Mouse (Mus musculus) heart, adult 2 months (tissue): ENCODE data around the gene B4galt1. TPM values are rescaled to one million over a fixed set of nuclear protein-coding genes. Genes with fewer than 3 reads are reported as not detected.

ENCODE experiments used
- DNase-seq, 2 experiments: peaks; one replicate each; pipeline ENCODE4 v3.0.0; 2021
- H3K27ac ChIP-seq: fragments of 200-600 bp; 2 replicates; pipeline ENCODE4 v1.8.1; 2022
- H3K27me3 ChIP-seq: fragments of 200-500 bp; 2 replicates; pipeline ENCODE4 v1.6.1; 2012; ENCODE audit warnings: mild to moderate bottlenecking, low read length, inconsistent platforms, mixed read lengths; ENCODE audit not compliant: control insufficient read depth, insufficient read depth
- H3K36me3 ChIP-seq: fragments of 200-500 bp; 2 replicates; pipeline ENCODE4 v1.6.1; 2012; ENCODE audit warnings: low read length, inconsistent platforms; ENCODE audit not compliant: control insufficient read depth, insufficient read depth
- H3K4me1 ChIP-seq: fragments of 200-500 bp; 2 replicates; pipeline ENCODE4 v1.6.1; 2011; ENCODE audit warnings: low read length; ENCODE audit not compliant: control insufficient read depth, insufficient read depth
- H3K4me3 ChIP-seq: fragments of 200-600 bp; 2 replicates; pipeline ENCODE4 v1.8.1; 2022
- H3K79me2 ChIP-seq: fragments of 200-500 bp; replicated peaks from 2 replicates; pipeline ENCODE4 v1.6.1; 2012; ENCODE audit warnings: mild to moderate bottlenecking, inconsistent platforms, low read length, moderate library complexity, mixed read lengths; ENCODE audit not compliant: control insufficient read depth, insufficient read depth
- H3K9ac ChIP-seq: fragments of 200-500 bp; 2 replicates; pipeline ENCODE4 v1.6.1; 2012; ENCODE audit warnings: low read depth, mild to moderate bottlenecking, control low read depth, inconsistent platforms, low read length, mixed read lengths
- CTCF ChIP-seq: fragments of 200-600 bp; IDR thresholded peaks from 2 replicates; pipeline ENCODE4 v1.8.1; 2022; ENCODE audit warnings: antibody characterized with exemption, mild to moderate bottlenecking, moderate library complexity
- EP300 ChIP-seq: fragments of 200-500 bp; IDR thresholded peaks from 2 replicates; pipeline ENCODE4 v1.6.1; 2011; ENCODE audit warnings: low read depth, low read length, control low read depth; ENCODE audit not compliant: insufficient read depth
- POLR2A ChIP-seq: fragments of 200-500 bp; IDR thresholded peaks from 2 replicates; pipeline ENCODE4 v1.6.1; 2011; ENCODE audit warnings: mild to moderate bottlenecking, low read depth, low read length, control low read depth; ENCODE audit not compliant: insufficient read depth
- WGBS: fragments of 180-500 bp; shearing (Covaris S2); methylation state at CpG from one replicate; pipeline ENCODE4 v1.1.7; 2018; 5-methylcytosine and 5-hydroxymethylcytosine counted together
- intact Hi-C: fragments of 180-260 bp; cut with DNase I; formaldehyde crosslinking; loops from one replicate; pipeline ENCODE4 v1.15.1; 2025
- polyA plus RNA-seq: library from polyadenylated mRNA; depleted of rRNA; stranded (reverse); fragments of >200 nt; gene quantifications from 2 replicates; pipeline ENCODE4 v1.2.3, GENCODE M21; 2012
- total RNA-seq, 2 experiments: library from RNA; stranded (reverse); gene quantifications; 2 replicates each; pipeline ENCODE4 v1.2.3; 2021

B4galt1 gene
- total and polyA plus RNA-seq, 3 experiments = 42.6 to 69.7 (median 68.7) TPM

DNA sequence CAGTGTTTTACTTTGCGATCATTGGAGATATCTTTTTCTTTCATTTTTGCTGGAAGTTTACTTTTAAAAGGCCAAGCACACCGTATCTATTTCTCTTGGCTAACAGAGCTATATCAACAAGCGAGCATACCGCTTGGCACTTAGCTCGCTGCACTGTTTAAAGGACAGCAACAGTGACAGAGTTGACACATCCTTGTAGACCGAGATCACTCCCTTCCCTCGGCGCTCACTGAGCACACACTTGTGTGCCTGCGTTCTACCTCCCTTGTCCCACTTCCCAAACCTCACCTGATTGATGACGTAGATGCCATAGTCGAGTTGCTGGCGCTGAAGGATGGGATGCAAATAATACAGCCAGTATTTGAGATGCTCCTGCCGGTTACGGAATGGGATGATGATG, 30.7 kb downstream of the B4galt1 start:
- Histone ChIP-seq H3K79me2 (peaks cover 5% of the 10 kb centered on the region), H3K27me3 (no peaks in the 10 kb centered on the region), H3K36me3 (peaks cover 20% of the 10 kb centered on the region), H3K4me1 (peaks cover 30% of the 10 kb centered on the region), H3K4me3 (no peak overlapping the region), H3K27ac (no peak overlapping the region), H3K9ac (no peak overlapping the region)
- no peak for DNase-seq
- TF ChIP-seq POLR2A = no peak
- TF ChIP-seq CTCF = no peak
- no peak for TF ChIP-seq EP300
- intact Hi-C loops = loop anchor here (5.0 kb wide), 1 partner anchor 84 kb away; no protein-coding TSS in a partner anchor
- 54% methylated on average over 14 of the region's 14 CpGs for WGBS

DNA sequence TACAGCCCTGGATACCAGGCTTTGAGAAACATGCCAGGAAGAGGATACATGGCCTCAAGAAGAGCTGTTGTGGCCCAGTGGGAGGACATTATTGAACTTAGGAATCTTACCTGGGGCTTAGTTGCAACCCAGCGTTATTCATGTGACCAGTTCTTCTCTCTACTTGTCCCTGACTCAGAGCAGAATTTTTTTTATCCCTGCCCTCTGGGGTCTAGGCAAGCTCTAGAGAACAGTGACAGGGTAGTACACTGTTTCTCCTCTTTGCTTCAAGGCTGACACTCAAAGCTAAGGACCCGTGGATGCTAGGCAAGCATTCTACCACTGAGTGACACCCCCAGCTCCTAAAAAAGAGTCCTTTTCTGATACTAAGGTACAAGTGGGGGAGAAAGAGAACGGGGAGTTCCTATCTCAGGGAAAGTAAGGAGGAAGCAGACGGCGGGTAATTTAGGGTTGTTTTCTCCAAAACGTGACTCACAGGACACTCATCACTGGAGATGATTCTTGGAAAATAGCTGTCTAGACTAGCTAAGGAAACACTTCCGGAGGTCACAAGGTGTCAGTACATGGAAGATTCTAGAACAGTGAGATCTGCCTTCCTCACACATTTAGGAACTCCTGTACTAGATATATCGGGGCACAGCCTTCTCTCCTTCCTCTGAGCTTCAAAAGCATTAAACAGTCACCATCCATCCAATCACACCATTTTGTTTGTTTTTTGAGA, 32.3 kb downstream of the B4galt1 start:
- intact Hi-C loops = loop anchor here (2.0 to 5.0 kb wide), 2 partner anchors 15 to 86 kb away; no protein-coding TSS in a partner anchor
- peak overlapping the region; percentile 78 for H3K27ac ChIP-seq
- no peaks in the 10 kb centered on the region for H3K27me3 ChIP-seq
- 49% methylated on average over 8 of the region's 8 CpGs for WGBS
- H3K36me3 ChIP-seq = peaks cover 14% of the 10 kb centered on the region
- no peak overlapping the region for H3K9ac ChIP-seq
- TF ChIP-seq CTCF = no peak
- no peak for TF ChIP-seq POLR2A
- no peak for TF ChIP-seq EP300
- H3K4me1 ChIP-seq = peaks cover 23% of the 10 kb centered on the region
- DNase-seq = no peak
- H3K79me2 ChIP-seq = no peaks in the 10 kb centered on the region
- H3K4me3 ChIP-seq = no peak overlapping the region

DNA sequence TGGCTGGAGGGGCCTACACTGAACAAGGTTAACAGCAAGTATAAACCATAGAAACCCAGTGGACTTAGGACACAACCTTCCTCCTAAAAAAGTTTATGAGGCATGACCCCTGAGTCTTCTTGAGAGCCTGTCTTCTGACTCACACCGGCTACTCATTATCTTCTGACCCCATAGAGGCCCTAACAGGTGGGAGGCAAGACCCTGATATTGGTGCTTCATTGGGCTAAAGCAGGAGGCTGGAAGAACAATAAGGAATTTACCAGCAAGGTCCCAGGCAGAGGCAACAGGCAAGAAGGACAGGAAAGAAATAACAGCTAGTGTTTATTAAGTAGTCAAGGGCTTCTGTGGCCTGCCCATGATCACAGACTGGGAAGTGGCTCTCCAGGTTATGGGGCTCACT, 32.9 kb downstream of the B4galt1 start:
- intact Hi-C loops = loop anchor here (2.0 to 5.0 kb wide), 2 partner anchors 16 to 86 kb away; no protein-coding TSS in a partner anchor
- H3K4me1 ChIP-seq = peaks cover 22% of the 10 kb centered on the region
- no peak overlapping the region for H3K9ac ChIP-seq
- peak overlapping the region; percentile 78 for H3K27ac ChIP-seq
- H3K4me3 ChIP-seq = no peak overlapping the region
- H3K27me3 ChIP-seq = no peaks in the 10 kb centered on the region
- H3K79me2 ChIP-seq = no peaks in the 10 kb centered on the region
- WGBS = 67% methylated on average over 1 of the region's 1 CpGs
- DNase-seq = no peak
- peaks cover 14% of the 10 kb centered on the region for H3K36me3 ChIP-seq
- no peak for TF ChIP-seq CTCF
- no peak for TF ChIP-seq POLR2A
- no peak for TF ChIP-seq EP300

DNA sequence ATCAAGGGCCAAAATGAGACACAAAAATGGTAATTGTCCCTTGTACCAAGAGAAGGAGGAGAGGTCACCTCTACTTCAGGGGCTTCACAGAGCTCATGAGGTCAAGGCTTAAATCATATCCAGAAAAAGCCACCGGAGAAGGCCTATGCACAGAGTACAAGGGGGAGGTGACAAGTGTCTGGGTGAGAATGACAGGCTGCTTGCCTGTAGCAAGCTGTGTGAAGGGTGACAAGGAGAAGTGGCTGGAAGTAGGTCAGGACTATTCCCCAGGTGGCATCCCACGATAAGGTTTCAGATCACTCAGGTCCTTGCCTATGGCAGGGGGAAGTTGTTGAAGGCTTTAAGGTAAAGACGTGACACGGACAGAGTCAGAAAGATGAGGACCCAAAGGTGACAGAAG, 33.8 kb downstream of the B4galt1 start:
- TF ChIP-seq EP300 (0 out of 2 replicates have a peak, but pooled peaks have one; percentile 68), CTCF (no peak)
- Histone ChIP-seq H3K79me2 (no peaks in the 10 kb centered on the region), H3K27ac (peak overlapping the region; percentile 78), H3K4me3 (no peak overlapping the region), H3K9ac (no peak overlapping the region), H3K4me1 (peaks cover 27% of the 10 kb centered on the region), H3K27me3 (no peaks in the 10 kb centered on the region), H3K36me3 (peaks cover 18% of the 10 kb centered on the region)
- DNase-seq = peak in 1 of 2 experiments; percentile 65
- WGBS = 60% methylated on average over 4 of the region's 4 CpGs
- intact Hi-C loops = loop anchor here (2.0 to 5.0 kb wide), 2 partner anchors 17 to 87 kb away; no protein-coding TSS in a partner anchor

DNA sequence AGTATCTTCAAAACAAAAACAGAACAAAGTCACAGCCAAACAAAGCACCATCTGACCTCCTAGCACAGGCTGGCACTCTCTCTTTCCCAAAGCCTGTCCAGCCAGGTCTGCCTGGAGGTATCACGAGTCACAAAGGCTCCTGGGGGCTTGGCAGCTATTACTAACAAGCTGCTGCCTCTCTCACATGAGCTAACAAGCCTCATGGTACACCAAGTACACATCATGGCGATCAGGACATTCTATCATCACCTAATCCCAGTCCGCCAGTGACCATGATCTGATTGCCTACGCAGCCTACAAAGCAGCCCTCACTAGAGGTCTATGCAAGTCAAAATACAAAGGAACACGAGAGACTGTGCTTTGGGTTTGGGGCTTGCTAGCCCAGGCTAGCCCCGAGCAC, 34.7 kb downstream of the B4galt1 start:
- TF ChIP-seq POLR2A (no peak), EP300 (no peak), CTCF (no peak)
- intact Hi-C loops = loop anchor here (2.0 kb wide), 1 partner anchor 34 kb away; no protein-coding TSS in a partner anchor
- peaks cover 28% of the 10 kb centered on the region for H3K4me1 ChIP-seq

DNA sequence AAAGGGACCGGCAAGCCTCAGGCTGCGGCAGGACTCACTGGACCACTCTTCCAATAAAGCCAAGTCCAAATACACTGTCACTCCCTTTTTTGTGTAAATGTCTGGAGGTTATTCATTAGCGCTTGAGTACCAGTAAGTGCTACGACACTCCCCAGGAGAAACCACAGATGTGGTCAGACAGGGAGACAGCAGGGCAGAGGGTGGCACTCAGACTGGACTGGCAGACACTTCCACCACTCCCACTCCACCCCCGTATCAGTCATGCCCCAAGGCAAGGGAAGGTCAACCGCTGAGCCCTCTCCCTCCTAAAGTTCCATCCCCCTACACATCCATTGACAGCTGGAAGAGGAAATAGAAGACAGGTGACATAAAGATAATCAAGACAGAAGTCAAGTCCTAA, 35.4 kb downstream of the B4galt1 start:
- WGBS = 56% methylated on average over 6 of the region's 6 CpGs
- H3K36me3 ChIP-seq = peaks cover 31% of the 10 kb centered on the region
- peaks cover 24% of the 10 kb centered on the region for H3K4me1 ChIP-seq
- no peak overlapping the region for H3K9ac ChIP-seq
- TF ChIP-seq EP300 (no peak), POLR2A (no peak), CTCF (no peak)
- H3K27me3 ChIP-seq = no peaks in the 10 kb centered on the region
- intact Hi-C loops = loop anchor here (2.0 kb wide), 1 partner anchor 34 kb away; no protein-coding TSS in a partner anchor
- no peak for DNase-seq
- peak overlapping the region; percentile 57 for H3K27ac ChIP-seq
- no peak overlapping the region for H3K4me3 ChIP-seq
- H3K79me2 ChIP-seq = no peaks in the 10 kb centered on the region

More for the DNA sequence above, 34.7 kb downstream of the B4galt1 start:
- Histone ChIP-seq H3K9ac (no peak overlapping the region), H3K27me3 (no peaks in the 10 kb centered on the region), H3K36me3 (peaks cover 25% of the 10 kb centered on the region), H3K27ac (peak overlapping the region; percentile 78), H3K79me2 (no peaks in the 10 kb centered on the region), H3K4me3 (no peak overlapping the region)
- DNase-seq = no peak
- WGBS = 84% methylated on average over 6 of the region's 6 CpGs
